Mouse (Mus musculus): Measurements from ENCODE around the gene Hoxa10. TPM values are rescaled to one million over a fixed set of nuclear protein-coding genes. Genes with fewer than 3 reads are reported as not detected.

Gene Hoxa10
- polyA plus RNA-seq, 1 experiment from 2014 or later: not detected

- TF ChIP-seq EP300 (IDR thresholded peaks at IDR 0.05) (no peak), CTCF (IDR thresholded peaks at IDR 0.05) (no peak)
- DNase-seq (ENCODE audit: low spot score) (no peak), ATAC-seq (no peak)
- no peak overlapping the region for H3K9ac ChIP-seq (replicated peaks; ENCODE audit: low read depth)
- no peaks in the 10 kb centered on the region; the same call in 1 of the 2 replicates for H3K4me1 ChIP-seq (ENCODE audit: insufficient read depth, low read depth, low read length)
- no peaks in the 10 kb centered on the region for H3K9me3 ChIP-seq (ENCODE audit: low read length)
- 13% methylated on average over 10 of the region's 10 CpGs for WGBS
- H3K36me3 ChIP-seq (ENCODE audit: insufficient read depth, low read length): no peaks in the 10 kb centered on the region
- no peak overlapping the region for H3K4me3 ChIP-seq (ENCODE audit: low read depth, low read length)
- H3K4me2 ChIP-seq (replicated peaks; ENCODE audit: low read depth, low read length): no peak overlapping the region
- H3K27ac ChIP-seq (ENCODE audit: low read length): no peak overlapping the region
- peaks cover 98% of the 10 kb centered on the region for H3K27me3 ChIP-seq (replicated peaks; ENCODE audit: insufficient read depth, low read length)
Measured at GRCm38 (mm10) chr6:52237346-52238154, 3.1 kb downstream of the Hoxa10 start.

GRCm38 (mm10) chr6:52236806-52237205 is 3.8 kb downstream of the Hoxa10 start:
- no peak for ATAC-seq
- peaks cover 98% of the 10 kb centered on the region for H3K27me3 ChIP-seq (replicated peaks; ENCODE audit: insufficient read depth, low read length)
- TF ChIP-seq EP300 (IDR thresholded peaks at IDR 0.05) (no peak), CTCF (IDR thresholded peaks at IDR 0.05) (no peak)
- DNase-seq (ENCODE audit: low spot score): no peak
- WGBS: 13% methylated on average over 3 of the region's 3 CpGs
- no peak overlapping the region for H3K4me3 ChIP-seq (ENCODE audit: low read depth, low read length)
- no peak overlapping the region for H3K9ac ChIP-seq (replicated peaks; ENCODE audit: low read depth)
- H3K36me3 ChIP-seq (ENCODE audit: insufficient read depth, low read length): no peaks in the 10 kb centered on the region
- no peak overlapping the region for H3K27ac ChIP-seq (ENCODE audit: low read length)
- no peak overlapping the region for H3K4me2 ChIP-seq (replicated peaks; ENCODE audit: low read depth, low read length)
- no peaks in the 10 kb centered on the region; the same call in 1 of the 2 replicates for H3K4me1 ChIP-seq (ENCODE audit: insufficient read depth, low read depth, low read length)
- H3K9me3 ChIP-seq (ENCODE audit: low read length): no peaks in the 10 kb centered on the region

- Histone ChIP-seq H3K27ac (ENCODE audit: low read length) (no peak overlapping the region), H3K36me3 (ENCODE audit: insufficient read depth, low read length) (no peaks in the 10 kb centered on the region), H3K9ac (replicated peaks; ENCODE audit: low read depth) (no peak overlapping the region), H3K27me3 (replicated peaks; ENCODE audit: insufficient read depth, low read length) (peaks cover 95% of the 10 kb centered on the region), H3K4me3 (ENCODE audit: low read depth, low read length) (no peak overlapping the region), H3K4me1 (ENCODE audit: insufficient read depth, low read depth, low read length) (no peaks in the 10 kb centered on the region; the same call in 1 of the 2 replicates), H3K4me2 (replicated peaks; ENCODE audit: low read depth, low read length) (no peak overlapping the region), H3K9me3 (ENCODE audit: low read length) (no peaks in the 10 kb centered on the region)
- WGBS: 26% methylated on average over 6 of the region's 6 CpGs
- no peak for DNase-seq (ENCODE audit: low spot score)
- no peak for ATAC-seq
- TF ChIP-seq CTCF (IDR thresholded peaks at IDR 0.05): no peak
- no peak for TF ChIP-seq EP300 (IDR thresholded peaks at IDR 0.05)
Measured at GRCm38 (mm10) chr6:52235866-52236265, 4.8 kb downstream of the Hoxa10 start.

GRCm38 (mm10) chr6:52235267-52235666 is 5.4 kb downstream of the Hoxa10 start:
- DNase-seq (ENCODE audit: low spot score) (no peak), ATAC-seq (no peak)
- Histone ChIP-seq H3K27ac (ENCODE audit: low read length) (no peak overlapping the region), H3K9ac (replicated peaks; ENCODE audit: low read depth) (no peak overlapping the region), H3K9me3 (ENCODE audit: low read length) (no peaks in the 10 kb centered on the region), H3K4me3 (ENCODE audit: low read depth, low read length) (no peak overlapping the region), H3K4me1 (ENCODE audit: insufficient read depth, low read depth, low read length) (no peaks in the 10 kb centered on the region; the same call in 1 of the 2 replicates), H3K27me3 (replicated peaks; ENCODE audit: insufficient read depth, low read length) (peaks cover 95% of the 10 kb centered on the region), H3K4me2 (replicated peaks; ENCODE audit: low read depth, low read length) (no peak overlapping the region), H3K36me3 (ENCODE audit: insufficient read depth, low read length) (no peaks in the 10 kb centered on the region)
- TF ChIP-seq EP300 (IDR thresholded peaks at IDR 0.05) (no peak), CTCF (IDR thresholded peaks at IDR 0.05) (no peak)
- WGBS: 38% methylated on average over 9 of the region's 9 CpGs

- no peak overlapping the region for H3K27ac ChIP-seq (ENCODE audit: low read length)
- H3K4me2 ChIP-seq (replicated peaks; ENCODE audit: low read depth, low read length): no peak overlapping the region
- H3K9me3 ChIP-seq (ENCODE audit: low read length): no peaks in the 10 kb centered on the region
- 4% methylated on average over 49 of the region's 68 CpGs for WGBS
- no peak overlapping the region for H3K9ac ChIP-seq (replicated peaks; ENCODE audit: low read depth)
- H3K36me3 ChIP-seq (ENCODE audit: insufficient read depth, low read length): no peaks in the 10 kb centered on the region
- no peak overlapping the region for H3K4me3 ChIP-seq (ENCODE audit: low read depth, low read length)
- ATAC-seq: no peak
- no peak for DNase-seq (ENCODE audit: low spot score)
- H3K27me3 ChIP-seq (replicated peaks; ENCODE audit: insufficient read depth, low read length): peaks cover 95% of the 10 kb centered on the region
- no peak for TF ChIP-seq EP300 (IDR thresholded peaks at IDR 0.05)
- no peak for TF ChIP-seq CTCF (IDR thresholded peaks at IDR 0.05)
- H3K4me1 ChIP-seq (ENCODE audit: insufficient read depth, low read depth, low read length): no peaks in the 10 kb centered on the region
Measured at GRCm38 (mm10) chr6:52234428-52235140, 6.1 kb downstream of the Hoxa10 start.
